22 mouse cellular contexts compared by ENCODE assay signal in the genomic region with DNA sequence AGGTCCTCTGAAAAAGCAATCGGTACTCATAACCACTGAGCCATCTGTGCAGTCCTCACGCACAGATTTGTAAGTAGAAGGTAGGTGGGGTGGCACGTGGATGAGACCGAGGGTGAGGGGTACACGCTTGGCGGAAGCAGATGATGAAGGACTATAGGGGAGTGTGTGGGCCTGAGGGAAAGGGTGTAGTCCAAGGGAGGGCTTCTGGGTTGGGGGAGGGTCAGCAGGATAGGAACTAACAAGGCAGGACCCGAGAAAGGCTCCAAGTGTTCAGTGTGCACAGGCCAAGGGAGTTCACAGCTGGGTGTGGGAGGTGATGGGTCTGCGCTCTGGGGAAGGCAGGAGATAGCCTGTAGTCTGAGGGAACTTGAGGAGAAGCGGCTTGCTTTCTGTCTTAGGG.
"Had no signal": no experiment of that assay in that cellular context is flagged by ENCODE, and none has a peak within 500 bp of the region (broad histone marks: within the 10 kb centered on the region; RNA-seq: fewer than 3 reads in every experiment).

No protein-coding gene starts in this region.

- H3K4me3 ChIP-seq: heart, embryonic 10.5 days; heart, embryonic 12.5 days; intestine, embryonic 15.5 days; kidney, embryonic 15.5 days; limb, embryonic 13.5 days; limb, embryonic 15.5 days; liver, embryonic 12.5 days had no signal

- H3K27me3 ChIP-seq: heart, embryonic 12.5 days; intestine, embryonic 15.5 days; kidney, embryonic 15.5 days; limb, embryonic 13.5 days; limb, embryonic 15.5 days had no signal

- H3K9me3 ChIP-seq: heart, embryonic 10.5 days; heart, embryonic 12.5 days; intestine, embryonic 15.5 days; kidney, embryonic 15.5 days; limb, embryonic 13.5 days; limb, embryonic 15.5 days; liver, embryonic 12.5 days had no signal

- H3K27ac ChIP-seq: hindbrain, embryonic 14.5 days; hindbrain, postnatal 0 days; intestine, embryonic 15.5 days; limb, embryonic 13.5 days; limb, embryonic 15.5 days; liver, embryonic 12.5 days; liver, embryonic 14.5 days had no signal

- DNase-seq: gastrocnemius, postnatal 14 days; gastrocnemius, postnatal 36 days; heart, adult 18-20 months; heart, postnatal 36 days; kidney, adult 11 months; kidney, adult 2 months; kidney, adult 9 months; kidney, postnatal 14 days; kidney, postnatal 36 days; layer of hippocampus, adult 9-11 months; layer of hippocampus, postnatal 36 days; left cerebral cortex, postnatal 4 days had no signal

- ATAC-seq: hindbrain, postnatal 0 days; intestine, embryonic 15.5 days; liver, embryonic 12.5 days had no signal

- H3K4me2 ChIP-seq: heart, embryonic 12.5 days; hindbrain, embryonic 14.5 days; intestine, embryonic 15.5 days; kidney, embryonic 15.5 days; limb, embryonic 13.5 days; limb, embryonic 15.5 days; liver, embryonic 12.5 days had no signal

- H3K9ac ChIP-seq: hindbrain, embryonic 14.5 days; intestine, embryonic 15.5 days; kidney, embryonic 15.5 days; limb, embryonic 13.5 days; limb, embryonic 15.5 days; liver, embryonic 12.5 days; liver, embryonic 14.5 days had no signal
